Mouse (Mus musculus) hindbrain, postnatal 0 days (tissue): Measurements from ENCODE around the gene Myadm. TPM values are rescaled to one million over a fixed set of nuclear protein-coding genes. Genes with fewer than 3 reads are reported as not detected.

Experiments used
- ATAC-seq: fragments of 200-750 bp; cut with Nextera tagmentation; 2 replicates; pipeline ENCODE4 v1.8.0; 2017; ENCODE audit warnings: mild to moderate bottlenecking, moderate TSS enrichment, moderate library complexity
- DNase-seq: peaks from one replicate; pipeline ENCODE4 v3.0.0-alpha.2; 2015; ENCODE audit warnings: low spot score
- H3K27ac ChIP-seq: fragments of 300-500 bp; sonication (generic); 2 replicates; pipeline ENCODE4 v1.5.1; 2014; ENCODE audit warnings: mild to moderate bottlenecking
- H3K27me3 ChIP-seq: fragments of 300-500 bp; sonication (generic); 2 replicates; pipeline ENCODE4 v1.6.1; 2014; ENCODE audit warnings: low read length, mixed read lengths; ENCODE audit not compliant: insufficient read depth
- H3K36me3 ChIP-seq: fragments of 300-500 bp; sonication (generic); 2 replicates; pipeline ENCODE4 v1.6.1; 2014; ENCODE audit warnings: low read length, mixed read lengths; ENCODE audit not compliant: insufficient read depth
- H3K4me1 ChIP-seq: fragments of 300-500 bp; sonication (generic); 2 replicates; pipeline ENCODE4 v1.6.1; 2014; ENCODE audit warnings: antibody characterized with exemption, low read length, mixed read lengths; ENCODE audit not compliant: insufficient read depth
- H3K4me2 ChIP-seq: fragments of 300-500 bp; sonication (generic); 2 replicates; pipeline ENCODE4 v1.6.1; 2014; ENCODE audit warnings: low read depth, mild to moderate bottlenecking, low read length, moderate library complexity, mixed read lengths
- H3K4me3 ChIP-seq: fragments of 300-500 bp; sonication (generic); 2 replicates; pipeline ENCODE4 v1.5.1; 2014; ENCODE audit warnings: low read length
- H3K9ac ChIP-seq: fragments of 300-500 bp; sonication (generic); replicated peaks from 2 replicates; pipeline ENCODE4 v1.6.1; 2014; ENCODE audit warnings: mild to moderate bottlenecking, low read length, moderate library complexity, mixed read lengths
- H3K9me3 ChIP-seq: fragments of 300-500 bp; sonication (generic); 2 replicates; pipeline ENCODE4 v1.6.1; 2016; ENCODE audit warnings: low read length, mixed read lengths
- CTCF ChIP-seq: IDR thresholded peaks from 2 replicates; pipeline ENCODE4 v1.5.1; 2016; ENCODE audit warnings: antibody characterized with exemption, control low read depth, low read depth
- WGBS: fragments of 180-500 bp; shearing (Covaris S2); extraction: QIAGEN DNeasy Blood & Tissue Kit; methylation state at CpG from one replicate; pipeline ENCODE4 v1.1.7; 2014; 5-methylcytosine and 5-hydroxymethylcytosine counted together
- polyA plus RNA-seq: library from polyadenylated mRNA; unstranded; fragments of >200 nt; fragmentation: Nextera tagmentation; extraction: Ambion mirVana; gene quantifications from 2 replicates; pipeline ENCODE4 v1.2.1, GENCODE M21; 2015
- total RNA-seq: library from RNA; depleted of rRNA; stranded (reverse); fragments of >200 nt; gene quantifications from 2 replicates; pipeline ENCODE4 v1.2.3, GENCODE M21; 2014

Gene Myadm
- total and polyA plus RNA-seq, 2 experiments from 2014 or later = 29.1 to 42.7 TPM

GRCm38 (mm10) chr7:3295321-3296110 lies 6.6 kb downstream of the Myadm start:
- 0 out of 2 replicates have a peak, but pooled peaks cover 6% of the 10 kb centered on the region for H3K4me1 ChIP-seq
- DNase-seq (no peak), ATAC-seq (no peak)
- H3K4me3 ChIP-seq = no peak overlapping the region
- 83% methylated on average over 5 of the region's 5 CpGs for whole genome bisulfite sequencing
- H3K27ac ChIP-seq = no peak overlapping the region
- no peak overlapping the region for H3K9ac ChIP-seq
- no peak for TF ChIP-seq CTCF
- no peaks in the 10 kb centered on the region for H3K27me3 ChIP-seq
- H3K9me3 ChIP-seq = no peaks in the 10 kb centered on the region
- H3K36me3 ChIP-seq = peaks cover 29% of the 10 kb centered on the region; the same call in 1 of the 2 replicates
- no peak overlapping the region for H3K4me2 ChIP-seq

DNA sequence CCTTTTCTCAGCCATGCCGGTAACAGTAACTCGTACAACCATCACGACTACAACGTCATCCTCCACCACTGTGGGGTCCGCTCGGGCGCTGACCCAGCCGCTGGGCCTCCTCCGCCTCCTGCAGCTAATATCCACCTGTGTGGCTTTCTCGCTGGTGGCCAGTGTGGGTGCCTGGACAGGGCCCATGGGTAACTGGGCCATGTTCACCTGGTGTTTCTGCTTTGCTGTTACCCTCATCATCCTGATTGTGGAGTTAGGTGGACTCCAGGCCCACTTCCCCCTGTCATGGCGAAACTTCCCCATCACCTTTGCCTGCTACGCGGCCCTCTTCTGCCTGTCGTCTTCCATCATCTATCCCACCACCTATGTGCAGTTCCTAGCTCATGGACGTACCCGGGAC lies 7.8 kb downstream of the Myadm start:
- WGBS = 95% methylated on average over 16 of the region's 16 CpGs
- TF ChIP-seq CTCF = no peak
- Histone ChIP-seq H3K4me2 (no peak overlapping the region), H3K4me3 (no peak overlapping the region), H3K36me3 (peaks cover 29% of the 10 kb centered on the region; the same call in 1 of the 2 replicates), H3K9me3 (no peaks in the 10 kb centered on the region), H3K4me1 (0 out of 2 replicates have a peak, but pooled peaks cover 3% of the 10 kb centered on the region), H3K9ac (no peak overlapping the region), H3K27ac (no peak overlapping the region), H3K27me3 (no peaks in the 10 kb centered on the region)
- ATAC-seq (no peak), DNase-seq (no peak)

GRCm38 (mm10) chr7:3299941-3300617 lies 11.2 kb downstream of the Myadm start:
- TF ChIP-seq CTCF = peak; percentile 50
- DNase-seq = peak; percentile 69
- no peak for ATAC-seq

DNA sequence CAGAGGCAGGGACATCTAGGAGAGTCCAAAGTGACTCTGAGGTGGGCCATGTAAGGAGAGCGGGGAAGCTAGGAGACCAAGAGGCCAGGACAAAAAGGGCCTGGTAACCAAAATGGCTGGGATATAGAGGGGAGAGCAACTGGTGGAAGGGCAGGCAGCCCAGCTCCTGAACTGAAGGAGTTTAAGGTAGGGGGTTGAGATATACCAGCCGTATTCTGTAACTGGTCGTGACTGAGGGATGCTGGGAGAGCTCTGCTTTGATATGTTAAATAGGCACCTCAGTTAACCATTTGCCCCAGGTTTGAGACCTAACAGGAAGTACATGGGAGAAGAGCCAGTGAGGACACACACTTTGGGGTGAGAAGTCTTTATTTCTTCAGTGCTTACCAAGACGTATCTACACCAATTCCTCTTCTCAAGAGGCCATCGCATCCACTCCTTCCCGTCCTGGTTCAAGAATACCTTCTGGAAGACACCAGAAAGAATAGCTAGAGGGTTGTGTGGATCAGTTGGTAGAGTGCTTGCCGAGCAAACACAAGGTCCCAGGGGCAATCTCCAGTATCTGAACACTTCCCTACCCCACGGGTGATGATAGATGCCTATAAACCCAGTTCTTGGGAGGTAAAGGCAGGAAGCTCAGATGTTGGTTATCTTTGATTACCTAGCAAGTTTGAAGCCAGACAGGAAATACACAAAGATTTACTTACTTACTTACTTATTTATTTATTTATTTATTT lies 12.2 kb downstream of the Myadm start:
- Histone ChIP-seq H3K36me3 (peaks cover 22% of the 10 kb centered on the region; the same call in 1 of the 2 replicates), H3K4me2 (no peak overlapping the region), H3K27me3 (no peaks in the 10 kb centered on the region; the same call in 1 of the 2 replicates), H3K27ac (no peak overlapping the region), H3K9ac (no peak overlapping the region), H3K9me3 (no peaks in the 10 kb centered on the region), H3K4me1 (0 out of 2 replicates have a peak, but pooled peaks cover 5% of the 10 kb centered on the region), H3K4me3 (no peak overlapping the region)
- DNase-seq (no peak), ATAC-seq (no peak)
- 77% methylated on average over 8 of the region's 8 CpGs for WGBS
- no peak for TF ChIP-seq CTCF

More at GRCm38 (mm10) chr7:3299941-3300617, 11.2 kb downstream of the Myadm start:
- Histone ChIP-seq H3K9me3 (no peaks in the 10 kb centered on the region), H3K4me1 (0 out of 2 replicates have a peak, but pooled peaks cover 5% of the 10 kb centered on the region), H3K9ac (no peak overlapping the region), H3K4me2 (no peak overlapping the region), H3K27me3 (no peaks in the 10 kb centered on the region; the same call in 1 of the 2 replicates), H3K36me3 (peaks cover 22% of the 10 kb centered on the region; the same call in 1 of the 2 replicates), H3K4me3 (no peak overlapping the region), H3K27ac (no peak overlapping the region)
- 49% methylated on average over 7 of the region's 7 CpGs for WGBS

- no peak for TF ChIP-seq CTCF
- Histone ChIP-seq H3K4me2 (peak overlapping the region; percentile 88), H3K27ac (no peak overlapping the region), H3K4me3 (peak overlapping the region; percentile 55), H3K4me1 (0 out of 2 replicates have a peak, but pooled peaks cover 5% of the 10 kb centered on the region), H3K9me3 (no peaks in the 10 kb centered on the region), H3K27me3 (no peaks in the 10 kb centered on the region; the same call in 1 of the 2 replicates), H3K36me3 (peaks cover 15% of the 10 kb centered on the region; the same call in 1 of the 2 replicates), H3K9ac (peak overlapping the region; percentile 35; the same call in 1 of the 2 replicates)
- DNase-seq (peak; percentile 68), ATAC-seq (peak; percentile 44)
- WGBS = 8% methylated on average over 33 of the region's 33 CpGs
Observed at GRCm38 (mm10) chr7:3301628-3302555, 13.0 kb downstream of the Myadm start.
